Mouse (Mus musculus) bone marrow, adult 2 months (tissue): ENCODE results near the gene Zdhhc19.

Experiments used
- CTCF ChIP-seq: fragments of 200-500 bp; IDR thresholded peaks from 2 replicates; pipeline ENCODE4 v1.5.1; 2011; ENCODE audit warnings: low read length, control low read depth; ENCODE audit not compliant: control insufficient read depth, insufficient read depth
- POLR2A ChIP-seq: fragments of 200-500 bp; IDR thresholded peaks from 2 replicates; pipeline ENCODE4 v1.6.1; 2011; ENCODE audit warnings: low read depth, mild to moderate bottlenecking, control low read depth, low read length, borderline replicate concordance; ENCODE audit not compliant: control insufficient read depth

DNA sequence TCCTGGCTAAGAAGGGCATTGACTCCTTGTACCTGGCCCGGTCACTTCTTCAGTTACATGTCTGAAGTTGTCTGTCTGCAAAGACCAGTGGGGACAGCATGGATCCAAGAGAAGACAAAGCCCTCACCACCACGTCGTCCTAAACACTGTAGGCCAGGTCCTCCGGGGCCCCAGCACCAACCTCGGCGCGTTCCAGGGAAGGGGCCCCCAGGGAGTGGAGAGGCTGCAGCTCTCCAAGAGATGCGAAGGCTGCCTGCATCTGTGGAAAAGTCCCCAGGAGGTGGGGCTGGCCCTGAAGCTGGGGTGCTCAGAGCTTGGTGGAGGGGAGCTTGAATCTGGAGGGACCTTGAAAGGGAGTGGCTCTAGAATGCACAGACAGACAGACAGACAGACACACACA lies 10.2 kb downstream of the Zdhhc19 start:
- TF ChIP-seq CTCF (no peak), POLR2A (no peak)
